Mouse (Mus musculus): ENCODE data around the gene Swap70.

The Swap70 gene

DNA sequence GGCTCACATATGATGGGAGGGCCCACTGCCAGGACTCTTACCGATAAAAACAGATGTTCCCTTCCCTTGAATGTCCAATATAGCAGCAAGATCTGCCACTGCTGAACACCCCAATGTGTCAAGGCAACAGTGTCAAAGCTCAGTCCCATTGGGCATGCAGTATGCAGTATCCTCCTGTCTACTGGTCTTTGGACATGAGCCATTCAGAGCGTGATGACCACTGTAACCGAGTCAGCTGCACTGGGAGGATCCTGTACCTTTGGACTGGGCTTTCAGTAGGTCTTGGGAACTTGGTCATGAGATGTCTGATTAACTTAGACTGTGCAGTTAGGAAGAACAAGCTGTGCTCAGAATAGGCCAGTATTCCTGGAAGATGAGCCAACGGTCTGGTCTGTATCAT, 84.0 kb downstream of the Swap70 start:
- no peak for DNase-seq (ENCODE audit: low spot score in 2 of 2)

DNA sequence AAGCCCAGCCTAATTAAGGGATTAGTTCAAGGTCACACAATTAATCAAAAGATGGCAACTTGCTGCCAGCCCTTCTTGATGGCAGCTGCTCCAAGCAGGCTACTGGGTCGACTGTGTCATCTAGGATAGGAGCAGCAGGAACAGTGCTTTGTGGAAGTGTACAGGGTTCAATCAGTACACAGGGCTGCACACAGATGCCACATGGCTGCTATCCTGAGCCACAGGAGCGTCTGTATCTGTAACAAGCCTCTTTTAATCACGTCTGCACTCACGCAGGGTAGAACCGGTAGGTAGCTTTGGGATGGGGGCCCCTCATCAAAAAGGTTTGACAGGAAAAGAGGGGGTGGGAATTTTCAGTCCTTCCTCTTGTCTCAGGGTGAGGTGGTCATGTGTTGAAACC, 84.8 kb downstream of the Swap70 start:
- no peak for DNase-seq (ENCODE audit: low spot score in 2 of 2)

DNA sequence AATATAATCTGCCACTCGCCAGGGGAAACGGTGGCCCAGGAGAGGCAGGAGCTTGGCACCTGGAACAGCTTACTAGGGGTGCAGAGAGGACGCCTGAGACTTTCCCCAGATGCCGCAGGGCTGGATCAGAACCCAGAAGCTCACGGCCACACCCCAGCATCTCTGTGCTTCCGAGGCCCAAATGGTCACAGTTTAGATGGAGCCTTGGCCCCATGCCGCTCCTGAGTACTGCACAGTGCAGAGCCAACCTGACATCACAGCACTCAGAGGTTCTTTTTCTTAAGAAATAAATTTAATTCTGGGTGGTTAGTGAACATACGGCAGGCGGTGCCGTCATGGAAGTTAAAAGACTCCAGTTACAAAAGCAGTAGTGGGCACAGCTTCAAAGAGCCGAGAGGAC, 86.2 kb downstream of the Swap70 start:
- DNase-seq (ENCODE audit: low spot score in 2 of 2): no peak

DNA sequence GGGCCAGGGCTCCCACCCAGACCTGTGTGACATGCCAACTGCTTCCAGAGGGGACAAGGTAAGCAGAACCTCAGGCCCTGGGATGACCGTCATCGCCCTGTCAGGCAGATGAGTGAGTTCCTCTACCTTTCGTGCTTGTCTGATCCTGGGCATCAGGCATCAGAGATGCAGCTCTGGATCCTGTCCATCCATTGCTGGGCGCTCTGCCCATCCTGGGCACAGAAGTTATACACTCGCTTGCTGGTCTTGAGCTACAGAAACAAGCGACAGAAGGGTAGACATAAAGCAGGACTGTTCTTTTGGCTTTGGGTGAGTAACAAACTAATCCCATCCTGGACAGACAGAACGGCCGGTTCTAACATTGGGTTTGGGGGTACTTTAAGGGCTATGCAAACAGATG, 87.7 kb downstream of the Swap70 start:
- DNase-seq (ENCODE audit: low spot score in 2 of 2): no peak

DNA sequence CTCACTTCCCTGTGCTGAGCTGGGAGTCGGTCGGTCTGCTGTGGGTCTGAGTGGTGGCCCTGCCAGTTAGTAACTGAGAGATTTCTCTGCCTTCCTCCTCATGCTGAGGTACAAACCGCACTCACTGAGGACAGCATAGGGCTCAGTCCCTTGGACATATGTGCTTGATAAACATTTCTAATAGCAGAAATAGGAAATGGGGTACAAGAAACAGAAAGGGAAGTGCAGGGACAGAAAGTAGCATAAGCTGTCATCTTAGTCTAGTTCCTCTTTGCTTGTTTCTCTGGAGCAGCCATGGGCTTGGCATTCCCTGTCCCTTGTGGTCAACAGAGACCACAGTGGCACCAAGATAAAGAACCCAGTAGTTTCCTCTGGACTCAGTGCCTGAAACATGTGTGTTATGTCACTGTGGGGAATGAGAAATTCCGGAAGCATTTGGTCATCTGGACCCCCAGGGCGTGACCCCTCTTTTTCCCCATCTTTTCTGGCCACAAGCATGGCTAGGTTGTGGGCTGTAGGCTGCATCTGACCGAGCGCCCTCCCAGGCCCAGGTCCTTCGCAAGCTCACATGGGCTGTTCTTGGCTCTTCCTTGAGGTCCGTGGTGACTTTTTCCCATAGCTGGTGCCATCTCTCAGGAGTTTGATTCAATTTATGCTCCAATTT, 92.0 kb downstream of the Swap70 start:
- no peak for DNase-seq (ENCODE audit: low spot score in 2 of 2)

DNA sequence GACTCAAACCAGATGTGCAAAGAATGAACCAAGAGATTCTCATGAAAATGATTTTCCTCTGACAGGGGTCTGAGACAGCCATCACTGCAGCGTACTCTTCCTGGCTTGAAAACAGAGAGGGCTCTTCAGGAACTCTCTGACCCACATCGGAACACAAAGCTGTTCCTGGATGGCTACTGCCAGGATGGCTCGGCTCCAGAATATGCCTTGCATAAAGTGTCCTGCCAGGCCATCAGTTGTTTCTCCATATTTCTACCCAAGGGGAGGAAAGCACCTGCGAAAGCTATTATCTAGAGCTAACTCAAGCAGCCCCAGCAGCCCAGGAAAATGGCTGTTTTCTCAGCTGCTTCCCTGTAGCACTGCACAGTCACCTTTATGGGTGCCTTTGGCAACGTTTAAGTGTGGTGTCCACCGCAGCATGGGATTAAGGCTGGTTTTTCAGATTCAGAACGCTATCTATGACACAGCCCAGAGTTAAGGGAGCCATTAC, 92.9 kb downstream of the Swap70 start:
- DNase-seq (ENCODE audit: low spot score in 2 of 2): peak in 1 of 2 experiments; percentile 32

DNA sequence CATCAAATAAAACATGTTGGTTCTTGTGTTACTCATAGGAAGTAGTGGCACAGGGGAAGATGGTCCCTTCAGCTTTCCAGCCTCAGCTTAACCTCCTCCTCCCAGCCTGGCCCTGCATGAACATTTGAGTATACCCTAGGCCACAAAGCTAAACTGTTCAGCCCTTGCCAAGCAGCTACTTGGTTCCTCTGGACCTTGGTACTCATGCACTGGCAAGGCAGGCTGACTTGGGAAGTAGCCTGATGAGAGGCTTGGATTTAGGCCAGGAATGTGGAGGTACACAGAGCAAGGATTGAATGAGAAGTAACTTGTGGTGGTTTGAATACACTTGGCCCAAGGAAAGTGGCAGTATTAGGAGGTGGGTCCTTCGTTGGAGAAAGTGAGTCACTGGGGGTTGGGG, 93.8 kb downstream of the Swap70 start:
- DNase-seq (ENCODE audit: low spot score in 2 of 2): no peak

DNA sequence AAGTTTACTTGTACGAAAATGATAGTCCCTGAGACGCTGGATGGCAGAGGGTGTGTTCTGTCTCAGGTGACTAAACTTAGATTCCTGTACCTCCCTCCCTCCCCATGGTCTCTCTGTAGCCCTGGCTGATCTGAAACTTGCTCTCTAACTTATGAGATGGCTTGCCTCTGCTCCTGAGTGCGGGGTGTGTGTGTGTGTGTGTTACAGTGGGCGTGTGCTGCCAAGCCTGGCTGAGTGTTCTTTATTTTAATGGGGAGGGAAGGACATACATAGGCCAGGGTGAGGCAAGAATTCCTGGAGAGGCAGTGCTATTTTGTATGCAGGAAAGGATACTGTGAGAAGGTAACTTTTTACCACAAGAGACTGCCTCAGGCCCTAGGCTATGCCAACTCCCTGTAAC, 95.9 kb downstream of the Swap70 start:
- no peak for DNase-seq (ENCODE audit: low spot score in 2 of 2)

DNA sequence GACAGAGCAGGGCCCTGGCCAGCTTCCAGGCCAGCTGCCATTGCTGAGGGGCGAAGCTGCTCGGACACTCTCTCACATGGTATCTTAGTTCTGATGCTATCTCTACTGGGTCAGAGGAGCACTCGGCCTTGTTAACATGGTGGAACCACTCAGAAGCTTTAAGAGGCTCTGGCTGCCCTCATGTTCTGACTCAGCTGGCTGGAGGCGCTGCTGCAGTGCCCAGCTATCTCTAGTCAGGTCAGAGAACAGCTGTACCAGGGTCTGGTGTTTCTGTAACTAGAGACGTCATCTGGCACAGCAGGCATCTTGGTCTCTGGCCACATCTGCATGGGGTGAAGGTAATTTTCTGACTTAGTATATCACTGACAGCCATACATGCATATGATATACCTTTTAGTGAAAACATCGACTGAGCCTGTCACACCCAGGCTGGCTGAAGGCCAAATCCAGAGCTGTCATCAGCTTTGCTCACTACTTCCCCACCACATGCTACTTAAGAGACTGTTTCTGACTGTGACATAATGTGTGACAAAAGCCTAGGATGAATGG, 97.5 kb downstream of the Swap70 start:
- DNase-seq (ENCODE audit: low spot score in 2 of 2): no peak

DNA sequence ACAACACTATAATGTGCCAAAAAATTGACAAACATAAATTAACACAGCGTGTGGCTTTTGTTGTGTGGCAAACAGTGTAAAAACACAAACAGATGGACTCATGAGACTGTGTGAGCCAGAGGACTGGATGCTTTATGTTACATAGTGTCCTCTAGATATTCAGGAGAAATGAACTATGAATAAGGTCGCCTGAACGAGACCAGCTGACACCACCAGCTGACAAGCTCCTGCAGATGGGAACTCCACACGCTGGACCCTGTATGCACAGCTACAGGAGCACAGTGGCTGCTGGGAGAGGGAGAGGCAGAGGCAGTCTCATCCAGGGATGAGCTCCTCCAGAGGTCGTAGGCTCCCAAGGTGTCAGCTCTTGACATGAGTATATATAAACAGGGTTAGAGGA, 99.6 kb downstream of the Swap70 start:
- no peak for DNase-seq (ENCODE audit: low spot score in 2 of 2)

DNA sequence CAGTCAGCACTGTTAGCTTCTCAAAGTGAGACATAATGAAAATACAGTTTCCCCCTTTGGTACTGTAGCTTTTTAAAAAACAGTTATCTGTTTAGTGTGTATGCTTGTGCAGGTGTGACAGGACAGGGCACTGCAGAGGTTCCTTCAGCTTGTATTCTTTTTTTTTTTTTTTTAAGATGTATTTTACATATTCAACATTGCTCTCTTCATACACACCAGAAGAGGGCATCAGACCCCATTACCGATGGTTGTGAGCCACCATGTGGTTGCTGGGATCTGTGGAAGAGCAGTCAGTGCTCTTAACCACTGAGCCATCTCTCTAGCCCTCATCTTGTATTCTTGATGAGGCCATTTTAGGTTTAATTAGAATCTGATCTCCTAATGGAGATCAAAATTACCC, 103.3 kb downstream of the Swap70 start:
- DNase-seq (ENCODE audit: low spot score in 2 of 2): no peak

DNA sequence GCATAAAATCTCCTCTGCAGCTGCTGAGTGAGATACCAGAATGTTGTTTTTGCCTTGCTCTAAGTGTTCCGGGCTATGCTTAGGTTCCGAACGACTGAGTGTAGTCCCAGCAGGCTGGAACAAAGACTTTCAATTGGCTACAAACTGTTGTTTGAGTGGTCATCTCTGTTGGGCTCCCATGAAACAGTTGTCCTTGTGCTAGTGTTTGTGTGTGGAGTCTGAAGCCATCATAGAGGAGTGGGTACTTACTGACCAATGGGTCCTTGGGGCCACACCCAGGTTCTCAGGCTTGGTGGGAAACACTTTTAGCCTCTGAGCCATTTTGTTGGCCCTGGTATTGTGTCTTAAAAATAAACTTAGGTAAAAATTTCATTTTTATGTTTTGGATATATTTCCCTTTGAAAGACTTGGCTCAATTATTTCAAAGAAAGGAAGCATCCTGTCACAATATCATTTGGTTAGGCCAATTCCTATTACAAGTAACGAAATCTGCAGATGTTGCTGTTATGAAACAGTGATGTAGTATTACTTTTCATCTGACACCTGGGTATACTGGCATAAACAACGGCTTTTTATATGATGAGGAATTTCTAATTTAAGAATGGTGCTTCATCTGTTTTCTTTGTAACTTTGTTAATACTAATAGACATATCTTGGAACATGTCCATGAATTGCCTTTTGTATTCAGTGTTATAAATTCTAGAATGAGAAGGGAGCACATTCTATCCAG, 104.0 kb downstream of the Swap70 start:
- no peak for DNase-seq (ENCODE audit: low spot score in 2 of 2)

Measured in urinary bladder, postnatal 4 days (tissue).